Mouse (Mus musculus): Measurements from ENCODE around the gene Tsen34. TPM values are rescaled to one million over a fixed set of nuclear protein-coding genes. Genes with fewer than 3 reads are reported as not detected.
"Not testable (repeated sequence)": the region's sequence is repeated elsewhere in the genome, so short reads cannot be mapped to it uniquely, and the experiment has no call there.

The Tsen34 gene
- polyA plus RNA-seq, 1 experiment: 98.9 TPM

GRCm38 (mm10) chr7:3720268-3720667, 27.6 kb downstream of the Tsen34 start, which contains the start of gene Pirb:
Gene Pirb (minus strand): TSS chr7:3720391.
- DNase-seq (ENCODE audit: low spot score): not testable (repeated sequence)

GRCm38 (mm10) chr7:3725459-3725858, 32.8 kb downstream of the Tsen34 start:
- not testable (repeated sequence) for DNase-seq (ENCODE audit: low spot score)

GRCm38 (mm10) chr7:3732675-3733074, 40.0 kb downstream of the Tsen34 start:
- DNase-seq (ENCODE audit: low spot score): not testable (repeated sequence)

Other genes with a start within 250 kb of the Tsen34 start
- gene Tarm1, start 190.2 kb upstream of the Tsen34 start, polyA plus RNA-seq (2012; rRNA removed): 0.07 and 0.10 TPM in 2 replicates
- 0.43 and 0.44 TPM in 2 replicates for gene Oscar, start 76.7 kb upstream of the Tsen34 start, polyA plus RNA-seq (2012; rRNA removed)
- 262 and 303 TPM in 2 replicates for gene Ndufa3, start 75.5 kb upstream of the Tsen34 start, polyA plus RNA-seq (2012; rRNA removed)
- gene Tfpt, start 62.9 kb upstream of the Tsen34 start, polyA plus RNA-seq (2012; rRNA removed): 23.2 and 25.4 TPM in 2 replicates
- gene Prpf31, start 62.9 kb upstream of the Tsen34 start, polyA plus RNA-seq (2012; rRNA removed): 43.2 and 43.7 TPM in 2 replicates
- 23.5 and 42.6 TPM in 2 replicates for gene Cnot3, start 47.6 kb upstream of the Tsen34 start, polyA plus RNA-seq (2012; rRNA removed)
- 14.0 and 14.8 TPM in 2 replicates for gene Leng1, start 27.0 kb upstream of the Tsen34 start, polyA plus RNA-seq (2012; rRNA removed)
- 120 and 136 TPM in 2 replicates for gene Tmc4, start 15.3 kb upstream of the Tsen34 start, polyA plus RNA-seq (2012; rRNA removed)
- gene Mboat7, start 660 bp downstream of the Tsen34 start, polyA plus RNA-seq (2012; rRNA removed): 25.6 and 31.9 TPM in 2 replicates
- gene Rps9, start 11.1 kb downstream of the Tsen34 start, polyA plus RNA-seq (2012; rRNA removed): 3,051 and 3,338 TPM in 2 replicates
- gene Pirb, start 27.5 kb downstream of the Tsen34 start, polyA plus RNA-seq (2012; rRNA removed): 12.2 and 12.4 TPM in 2 replicates
- 0.18 and 0.22 TPM in 2 replicates for gene Gm15448, start 132.8 kb downstream of the Tsen34 start, polyA plus RNA-seq (2012; rRNA removed)
- 0.33 and 0.65 TPM in 2 replicates for gene Pira2, start 152.2 kb downstream of the Tsen34 start, polyA plus RNA-seq (2012; rRNA removed)
- gene Gm14548, start 205.3 kb downstream of the Tsen34 start, polyA plus RNA-seq (2012; rRNA removed): 0.88 and 0.99 TPM in 2 replicates
- gene Lilra6, start 222.6 kb downstream of the Tsen34 start, polyA plus RNA-seq (2012; rRNA removed): 0.92 and 1.0 TPM in 2 replicates

Measured in urinary bladder, adult 2 months (tissue).